Mouse (Mus musculus): ENCODE data around the gene Runx1.

The Runx1 gene

GRCm38 (mm10) chr16:92743755-92744154 is 82.2 kb downstream of the Runx1 start:
- no peak for DNase-seq

- no peak for DNase-seq
Measured at GRCm38 (mm10) chr16:92741342-92741741, 84.6 kb downstream of the Runx1 start.

GRCm38 (mm10) chr16:92740541-92740940 is 85.4 kb downstream of the Runx1 start:
- no peak for DNase-seq

- no peak for DNase-seq
Measured at GRCm38 (mm10) chr16:92739997-92740396, 86.0 kb downstream of the Runx1 start.

GRCm38 (mm10) chr16:92739071-92739793 is 86.7 kb downstream of the Runx1 start:
- no peak for DNase-seq

GRCm38 (mm10) chr16:92738476-92739010 is 87.4 kb downstream of the Runx1 start:
- no peak for DNase-seq

- no peak for DNase-seq
Measured at GRCm38 (mm10) chr16:92726870-92727269, 99.1 kb downstream of the Runx1 start.

GRCm38 (mm10) chr16:92724526-92724925 is 101.4 kb downstream of the Runx1 start:
- no peak for DNase-seq

GRCm38 (mm10) chr16:92720678-92721077 is 105.3 kb downstream of the Runx1 start:
- DNase-seq = no peak

GRCm38 (mm10) chr16:92719725-92720124 is 106.2 kb downstream of the Runx1 start:
- DNase-seq = no peak

- no peak for DNase-seq
Measured at GRCm38 (mm10) chr16:92715599-92716483, 110.1 kb downstream of the Runx1 start.

GRCm38 (mm10) chr16:92710161-92710560 is 115.8 kb downstream of the Runx1 start:
- no peak for DNase-seq

- DNase-seq = no peak
Measured at GRCm38 (mm10) chr16:92708718-92709117, 117.2 kb downstream of the Runx1 start.

GRCm38 (mm10) chr16:92707712-92708111 is 118.2 kb downstream of the Runx1 start:
- DNase-seq = no peak

- no peak for DNase-seq
Measured at GRCm38 (mm10) chr16:92707146-92707545, 118.8 kb downstream of the Runx1 start.

- no peak for DNase-seq
Measured at GRCm38 (mm10) chr16:92705564-92706458, 120.1 kb downstream of the Runx1 start.

GRCm38 (mm10) chr16:92703850-92704249 is 122.1 kb downstream of the Runx1 start:
- DNase-seq = no peak

GRCm38 (mm10) chr16:92699531-92700397 is 126.2 kb downstream of the Runx1 start:
- DNase-seq = no peak

- peak; percentile 88 for DNase-seq
Measured at GRCm38 (mm10) chr16:92698612-92698998, 127.3 kb downstream of the Runx1 start.

- DNase-seq = peak; percentile 10 to 42
Measured at GRCm38 (mm10) chr16:92697737-92698611, 128.0 kb downstream of the Runx1 start.
